Mouse (Mus musculus) kidney, adult 2 months (tissue): ENCODE results near the gene Mcat. TPM values are rescaled to one million over a fixed set of nuclear protein-coding genes. Genes with fewer than 3 reads are reported as not detected.

ENCODE experiments used
- DNase-seq: peaks from one replicate; pipeline ENCODE4 v3.0.0; 2021
- H3K27ac ChIP-seq: fragments of 200-500 bp; 2 replicates; pipeline ENCODE4 v1.5.1; 2012; ENCODE audit warnings: low read depth, low read length, control low read depth, inconsistent platforms; ENCODE audit not compliant: insufficient read depth
- H3K27me3 ChIP-seq: fragments of 200-500 bp; replicated peaks from 2 replicates; pipeline ENCODE4 v1.6.1; 2012; ENCODE audit warnings: mild to moderate bottlenecking, moderate library complexity, low read length, inconsistent platforms; ENCODE audit not compliant: control insufficient read depth, insufficient read depth
- H3K36me3 ChIP-seq: fragments of 200-500 bp; 2 replicates; pipeline ENCODE4 v1.6.1; 2012; ENCODE audit warnings: mild to moderate bottlenecking, moderate library complexity, low read length, inconsistent platforms; ENCODE audit not compliant: control insufficient read depth, insufficient read depth
- H3K4me1 ChIP-seq: fragments of 200-500 bp; 2 replicates; pipeline ENCODE4 v1.6.1; 2011; ENCODE audit warnings: low read length; ENCODE audit not compliant: control insufficient read depth, insufficient read depth
- H3K4me3 ChIP-seq: fragments of 200-500 bp; 2 replicates; pipeline ENCODE4 v1.5.1; 2011; ENCODE audit warnings: mild to moderate bottlenecking, low read depth, low read length, control low read depth; ENCODE audit not compliant: insufficient read depth
- CTCF ChIP-seq: fragments of 200-500 bp; conservative IDR thresholded peaks from 2 replicates; pipeline ENCODE4 v1.5.1; 2011; ENCODE audit warnings: low read depth, mild to moderate bottlenecking, control low read depth, low read length, moderate library complexity, mixed read lengths; ENCODE audit not compliant: insufficient read depth, insufficient read length
- POLR2A ChIP-seq: fragments of 200-500 bp; IDR thresholded peaks from one replicate; pipeline ENCODE4 v1.6.1; 2011; ENCODE audit warnings: low read depth, low read length, control low read depth
- WGBS: fragments of 180-500 bp; shearing (Covaris S2); methylation state at CpG from one replicate; pipeline ENCODE4 v1.1.7; 2018; 5-methylcytosine and 5-hydroxymethylcytosine counted together
- polyA plus RNA-seq: library from polyadenylated mRNA; depleted of rRNA; stranded (reverse); fragments of >200 nt; gene quantifications from 2 replicates; pipeline ENCODE4 v1.2.3, GENCODE M21; 2012

Gene Mcat
- polyA plus RNA-seq, 1 experiment = 31.8 TPM

DNA sequence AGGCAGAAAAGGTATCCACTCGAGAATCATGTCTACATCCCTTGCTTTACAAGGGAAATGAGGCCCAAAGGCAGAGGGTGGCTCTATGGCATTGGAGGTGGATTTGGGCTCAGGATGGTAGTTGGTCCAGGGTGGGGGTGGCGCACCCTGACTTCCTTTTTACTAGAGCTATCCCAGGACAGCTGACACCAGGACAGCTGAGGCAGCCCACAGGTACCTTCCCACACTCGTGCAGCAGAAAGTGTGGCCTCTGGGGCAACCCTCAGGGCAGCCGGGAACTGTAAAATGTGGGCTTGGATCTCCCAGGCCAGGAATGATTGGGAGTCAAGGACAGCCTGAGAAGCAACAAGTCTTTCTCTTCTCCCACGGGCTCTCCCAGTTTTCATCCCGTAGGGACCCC is 28.2 kb upstream of the Mcat start:
- no peak overlapping the region for H3K27ac ChIP-seq
- no peaks in the 10 kb centered on the region for H3K36me3 ChIP-seq
- H3K27me3 ChIP-seq = no peaks in the 10 kb centered on the region
- peaks cover 9% of the 10 kb centered on the region; the same call in 1 of the 2 replicates for H3K4me1 ChIP-seq
- DNase-seq = no peak
- H3K4me3 ChIP-seq = no peak overlapping the region
- TF ChIP-seq POLR2A (no peak), CTCF (no peak)
- 82% methylated on average over 6 of the region's 6 CpGs for WGBS

DNA sequence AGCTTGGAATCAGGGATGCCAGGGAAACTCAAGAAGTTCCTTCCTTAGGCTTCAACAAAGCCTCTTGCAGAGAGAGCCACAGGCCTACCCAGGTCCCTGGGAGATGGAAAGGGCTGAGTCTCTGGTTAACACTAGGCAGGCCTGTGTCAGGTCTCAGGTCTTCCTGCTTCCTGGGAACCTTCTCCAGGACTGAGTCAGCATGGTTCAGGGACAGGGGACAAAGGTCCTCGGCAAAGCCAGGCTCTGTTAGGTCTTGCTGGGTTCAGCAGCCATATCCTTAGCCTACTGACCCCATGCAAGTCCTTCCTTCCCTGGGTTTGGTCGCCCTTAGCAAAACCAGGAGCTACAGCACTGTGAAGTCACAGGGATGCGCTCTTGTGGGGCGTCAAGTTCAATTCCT is 27.3 kb upstream of the Mcat start:
- Histone ChIP-seq H3K36me3 (no peaks in the 10 kb centered on the region), H3K4me1 (peaks cover 9% of the 10 kb centered on the region; the same call in 1 of the 2 replicates), H3K4me3 (no peak overlapping the region), H3K27ac (no peak overlapping the region), H3K27me3 (no peaks in the 10 kb centered on the region)
- DNase-seq = peak; percentile 63
- TF ChIP-seq POLR2A = no peak
- TF ChIP-seq CTCF = no peak
- whole genome bisulfite sequencing = 72% methylated on average over 4 of the region's 4 CpGs

GRCm38 (mm10) chr15:83584741-83585220 is 21.2 kb upstream of the Mcat start:
- TF ChIP-seq POLR2A = no peak
- no peak for TF ChIP-seq CTCF
- no peak for DNase-seq
- no peaks in the 10 kb centered on the region for H3K4me1 ChIP-seq
- no peaks in the 10 kb centered on the region for H3K27me3 ChIP-seq
- no peak overlapping the region for H3K27ac ChIP-seq
- no peak overlapping the region for H3K4me3 ChIP-seq
- 88% methylated on average over 6 of the region's 6 CpGs for WGBS
- no peaks in the 10 kb centered on the region for H3K36me3 ChIP-seq

DNA sequence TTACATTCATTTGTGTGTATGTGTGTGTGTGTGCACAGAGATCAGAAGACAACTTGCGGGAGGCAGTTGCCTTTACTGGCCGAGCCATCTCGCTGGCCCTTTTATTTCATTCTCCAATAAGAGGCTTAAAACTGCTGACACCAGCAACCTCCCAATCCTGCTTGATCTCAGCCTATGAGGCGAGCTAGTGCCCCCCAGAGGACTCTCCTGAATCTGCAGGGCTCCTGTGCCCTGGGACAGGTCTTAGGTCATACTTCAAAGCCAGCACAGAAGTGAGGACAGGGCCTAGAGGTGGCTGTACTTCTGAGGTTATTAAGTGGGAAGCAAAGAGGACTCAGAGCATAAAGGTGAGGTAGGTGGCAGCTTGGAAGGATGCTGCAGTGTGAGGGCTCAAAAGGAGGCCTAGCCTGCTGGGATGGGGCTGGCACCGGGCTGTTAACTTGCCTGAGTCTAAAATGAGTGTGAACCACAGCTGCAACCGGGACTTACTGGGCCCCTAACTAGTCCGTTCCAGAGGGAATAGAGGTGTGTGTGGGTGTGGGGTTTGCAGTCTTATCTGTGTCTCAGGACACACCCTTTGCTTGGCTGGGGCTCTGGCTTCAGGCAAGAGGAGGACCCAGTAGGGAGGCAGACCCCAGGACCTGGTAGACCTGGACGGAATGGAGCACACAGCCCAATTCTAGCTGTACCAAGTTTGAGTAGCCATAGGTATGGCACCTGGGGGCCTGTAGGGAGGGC is 20.0 kb upstream of the Mcat start:
- TF ChIP-seq POLR2A = no peak
- peak; percentile 79 for TF ChIP-seq CTCF
- DNase-seq = peak; percentile 78
- Histone ChIP-seq H3K27me3 (no peaks in the 10 kb centered on the region), H3K4me1 (no peaks in the 10 kb centered on the region), H3K36me3 (no peaks in the 10 kb centered on the region), H3K27ac (no peak overlapping the region), H3K4me3 (no peak overlapping the region)
- WGBS = 71% methylated on average over 8 of the region's 8 CpGs

DNA sequence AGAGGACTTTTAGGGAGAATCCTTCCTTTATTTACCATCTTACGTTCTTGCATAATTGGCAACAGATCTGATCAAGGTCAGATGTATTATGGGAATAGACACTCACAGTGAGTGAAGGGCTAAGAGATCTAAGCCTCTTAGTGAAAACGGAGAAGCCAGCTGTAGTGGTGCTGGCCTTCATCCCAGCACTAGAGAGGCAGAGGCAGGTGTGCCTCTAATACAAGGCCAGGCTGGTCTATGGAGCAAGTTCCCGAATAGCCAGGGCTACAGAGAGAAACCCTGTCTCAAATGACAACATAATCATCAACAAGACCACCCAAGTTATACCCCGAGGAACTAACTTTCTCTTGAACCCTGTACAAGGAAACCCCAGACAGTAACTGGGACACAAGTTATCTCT is 19.3 kb upstream of the Mcat start:
- Histone ChIP-seq H3K27ac (no peak overlapping the region), H3K36me3 (no peaks in the 10 kb centered on the region), H3K27me3 (no peaks in the 10 kb centered on the region), H3K4me3 (no peak overlapping the region), H3K4me1 (no peaks in the 10 kb centered on the region)
- DNase-seq = no peak
- 79% methylated on average over 4 of the region's 4 CpGs for WGBS
- TF ChIP-seq POLR2A (no peak), CTCF (no peak)

DNA sequence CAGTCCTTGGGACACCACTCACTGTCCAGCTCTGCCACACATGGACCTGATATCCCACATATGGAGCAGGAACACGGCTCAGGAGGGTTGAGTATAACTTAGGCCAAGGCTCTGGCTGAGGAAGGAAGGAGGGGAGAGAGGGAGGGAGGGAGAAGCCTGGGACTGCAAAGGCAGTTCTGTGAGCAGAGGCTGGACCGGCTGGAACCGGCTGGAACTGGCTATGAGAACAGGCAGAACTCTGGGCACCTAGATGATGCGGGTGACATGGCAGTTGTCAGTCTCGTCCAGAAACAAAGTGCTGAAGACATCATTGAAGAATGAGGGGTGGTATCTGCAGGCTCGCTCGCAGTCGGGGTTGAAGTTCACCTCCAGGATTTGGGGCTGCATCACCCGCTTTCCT is 13.1 kb upstream of the Mcat start:
- WGBS = 81% methylated on average over 9 of the region's 9 CpGs
- TF ChIP-seq CTCF = no peak

GRCm38 (mm10) chr15:83575543-83575942 is 12.0 kb upstream of the Mcat start:
- H3K36me3 ChIP-seq = no peaks in the 10 kb centered on the region
- H3K27ac ChIP-seq = no peak overlapping the region
- H3K4me3 ChIP-seq = no peak overlapping the region
- H3K4me1 ChIP-seq = 0 out of 2 replicates have a peak, but pooled peaks cover 3% of the 10 kb centered on the region
- no peak for TF ChIP-seq CTCF
- no peak for TF ChIP-seq POLR2A
- no peaks in the 10 kb centered on the region for H3K27me3 ChIP-seq
- WGBS = 93% methylated on average over 8 of the region's 8 CpGs
- no peak for DNase-seq

More for the DNA sequence above, 13.1 kb upstream of the Mcat start:
- H3K4me3 ChIP-seq = no peak overlapping the region
- DNase-seq = no peak
- no peaks in the 10 kb centered on the region for H3K36me3 ChIP-seq
- H3K4me1 ChIP-seq = 0 out of 2 replicates have a peak, but pooled peaks cover 3% of the 10 kb centered on the region
- H3K27ac ChIP-seq = no peak overlapping the region
- H3K27me3 ChIP-seq = no peaks in the 10 kb centered on the region
